Mouse (Mus musculus): ENCODE results near the gene Emg1.

GRCm38 (mm10) chr6:124672100-124672499, 39.9 kb downstream of the Emg1 start:
- TF ChIP-seq GATA1 (IDR thresholded peaks at IDR 0.05; ENCODE audit: low read length), result no peak
- no peak for TF ChIP-seq TAL1 (IDR thresholded peaks at IDR 0.05; ENCODE audit: low read length)
